Mouse (Mus musculus) embryonic facial prominence, embryonic 15.5 days (tissue): ENCODE results near the gene Myo5a. TPM values are rescaled to one million over a fixed set of nuclear protein-coding genes. Genes with fewer than 3 reads are reported as not detected.
A peak's percentile ranks its signal among the peaks of the same experiment; 100 is the strongest.

Experiments used
- ATAC-seq: fragments of 200-750 bp; cut with Nextera tagmentation; 2 replicates; pipeline ENCODE4 v1.8.0; 2017; ENCODE audit warnings: low read depth, moderate TSS enrichment; ENCODE audit not compliant: insufficient number of reproducible peaks, low FRiP score, low TSS enrichment
- H3K27ac ChIP-seq: fragments of 300-500 bp; sonication (generic); replicated peaks from 2 replicates; pipeline ENCODE4 v1.5.1; 2015; ENCODE audit warnings: mild to moderate bottlenecking, inconsistent platforms
- H3K27me3 ChIP-seq: fragments of 300-500 bp; sonication (generic); 2 replicates; pipeline ENCODE4 v1.6.1; 2015; ENCODE audit warnings: inconsistent platforms
- H3K36me3 ChIP-seq: fragments of 300-500 bp; sonication (generic); 2 replicates; pipeline ENCODE4 v1.6.1; 2015; ENCODE audit warnings: mild to moderate bottlenecking, inconsistent platforms
- H3K4me1 ChIP-seq: fragments of 300-500 bp; sonication (generic); 2 replicates; pipeline ENCODE4 v1.6.1; 2015; ENCODE audit warnings: inconsistent platforms
- H3K4me2 ChIP-seq: fragments of 300-500 bp; sonication (generic); replicated peaks from 2 replicates; pipeline ENCODE4 v1.6.1; 2015; ENCODE audit warnings: mild to moderate bottlenecking, inconsistent platforms
- H3K4me3 ChIP-seq: fragments of 300-500 bp; sonication (generic); replicated peaks from 2 replicates; pipeline ENCODE4 v1.5.1; 2015; ENCODE audit warnings: mild to moderate bottlenecking, inconsistent platforms
- H3K9ac ChIP-seq: fragments of 300-500 bp; sonication (generic); 2 replicates; pipeline ENCODE4 v1.6.1; 2015; ENCODE audit warnings: inconsistent platforms
- H3K9me3 ChIP-seq: fragments of 300-500 bp; sonication (generic); replicated peaks from 2 replicates; pipeline ENCODE4 v1.6.1; 2016; ENCODE audit warnings: inconsistent platforms
- WGBS: fragments of 180-500 bp; shearing (Covaris S2); methylation state at CpG from one replicate; pipeline ENCODE4 v1.1.7; 2015; 5-methylcytosine and 5-hydroxymethylcytosine counted together
- polyA plus RNA-seq: library from polyadenylated mRNA; unstranded; fragments of >200 nt; fragmentation: Nextera tagmentation; extraction: Ambion mirVana; gene quantifications from 2 replicates; pipeline ENCODE4 v1.2.1, GENCODE M21; 2015

Gene Myo5a
- polyA plus RNA-seq, 1 experiment from 2014 or later = 19.6 TPM

- H3K4me3 ChIP-seq = no peak overlapping the region
- ATAC-seq = peak; percentile 28; the same call in 1 of the 2 replicates
- peaks cover 9% of the 10 kb centered on the region; the same call in 1 of the 2 replicates for H3K4me1 ChIP-seq
- no peaks in the 10 kb centered on the region for H3K27me3 ChIP-seq
- no peaks in the 10 kb centered on the region for H3K36me3 ChIP-seq
- WGBS = 53% methylated on average over 13 of the region's 13 CpGs
- H3K4me2 ChIP-seq = no peak overlapping the region
- no peaks in the 10 kb centered on the region for H3K9me3 ChIP-seq
- no peak overlapping the region for H3K27ac ChIP-seq
- H3K9ac ChIP-seq = no peak overlapping the region
Measured at GRCm38 (mm10) chr9:75254196-75254955, 183.6 kb downstream of the Myo5a start.

GRCm38 (mm10) chr9:75255820-75256545 lies 185.2 kb downstream of the Myo5a start:
- H3K4me1 ChIP-seq = peaks cover 9% of the 10 kb centered on the region; the same call in 1 of the 2 replicates
- H3K27ac ChIP-seq = no peak overlapping the region
- H3K4me2 ChIP-seq = no peak overlapping the region
- no peak overlapping the region for H3K9ac ChIP-seq
- ATAC-seq = no peak
- H3K36me3 ChIP-seq = no peaks in the 10 kb centered on the region
- no peaks in the 10 kb centered on the region for H3K9me3 ChIP-seq
- 85% methylated on average over 14 of the region's 14 CpGs for WGBS
- no peak overlapping the region for H3K4me3 ChIP-seq
- H3K27me3 ChIP-seq = no peaks in the 10 kb centered on the region

DNA sequence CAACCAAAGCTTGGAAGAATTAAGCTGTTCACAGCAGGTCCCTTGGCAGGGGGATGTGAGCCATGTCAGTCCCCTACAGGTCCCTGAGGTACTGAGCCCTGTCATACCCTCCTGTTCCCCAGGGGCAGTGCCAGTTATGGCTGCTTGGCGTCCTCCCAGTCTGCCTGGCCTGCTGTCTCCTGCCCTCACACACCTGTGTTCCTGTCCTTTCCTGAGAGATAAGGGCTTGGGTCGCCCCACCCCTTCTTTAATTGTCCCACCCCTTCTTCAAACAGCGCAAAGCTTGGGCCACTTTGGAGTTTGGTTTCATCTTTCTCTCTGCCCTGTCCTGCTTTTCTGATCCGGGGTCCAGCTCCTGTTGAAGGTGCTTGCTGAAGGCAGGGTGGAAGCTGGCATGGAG lies 188.0 kb downstream of the Myo5a start:
- Histone ChIP-seq H3K9me3 (no peaks in the 10 kb centered on the region), H3K9ac (no peak overlapping the region), H3K4me2 (no peak overlapping the region), H3K36me3 (no peaks in the 10 kb centered on the region), H3K27me3 (no peaks in the 10 kb centered on the region), H3K4me3 (no peak overlapping the region), H3K4me1 (peaks cover 9% of the 10 kb centered on the region; the same call in 1 of the 2 replicates), H3K27ac (no peak overlapping the region)
- WGBS = 61% methylated on average over 4 of the region's 4 CpGs
- no peak for ATAC-seq

DNA sequence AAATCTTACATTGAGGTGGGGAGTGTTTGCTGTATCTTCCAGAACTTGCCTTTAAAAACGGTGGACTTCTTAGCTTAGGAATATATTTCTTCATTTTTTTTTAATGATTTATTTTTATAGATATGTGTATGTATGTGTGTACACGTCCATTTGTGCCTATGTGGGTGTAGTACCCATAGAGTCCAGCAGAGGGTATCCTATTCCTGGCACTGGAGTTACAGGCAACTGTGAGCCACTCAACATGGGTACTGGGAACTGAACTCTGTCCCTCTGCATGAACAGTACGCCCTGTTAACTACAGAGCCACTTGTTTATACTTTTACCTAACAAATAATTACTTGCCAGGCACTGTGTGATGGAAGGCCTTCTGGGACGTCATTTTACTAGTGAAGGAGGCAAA lies 188.8 kb downstream of the Myo5a start:
- Histone ChIP-seq H3K9ac (no peak overlapping the region), H3K9me3 (no peaks in the 10 kb centered on the region), H3K4me1 (0 out of 2 replicates have a peak, but pooled peaks cover 4% of the 10 kb centered on the region), H3K36me3 (no peaks in the 10 kb centered on the region), H3K27ac (no peak overlapping the region), H3K27me3 (no peaks in the 10 kb centered on the region), H3K4me2 (no peak overlapping the region), H3K4me3 (no peak overlapping the region)
- WGBS = 86% methylated on average over 4 of the region's 4 CpGs
- ATAC-seq = no peak

GRCm38 (mm10) chr9:75261332-75261872 lies 190.6 kb downstream of the Myo5a start:
- no peaks in the 10 kb centered on the region for H3K9me3 ChIP-seq
- no peak overlapping the region for H3K27ac ChIP-seq
- ATAC-seq = no peak; the same call in none of the 2 replicates
- H3K4me2 ChIP-seq = no peak overlapping the region
- 17% methylated on average over 8 of the region's 8 CpGs for WGBS
- H3K9ac ChIP-seq = no peak overlapping the region
- 0 out of 2 replicates have a peak, but pooled peaks cover 4% of the 10 kb centered on the region for H3K4me1 ChIP-seq
- H3K27me3 ChIP-seq = no peaks in the 10 kb centered on the region
- no peak overlapping the region for H3K4me3 ChIP-seq
- no peaks in the 10 kb centered on the region for H3K36me3 ChIP-seq

GRCm38 (mm10) chr9:75262235-75262826 lies 191.5 kb downstream of the Myo5a start:
- no peak for ATAC-seq
- no peaks in the 10 kb centered on the region for H3K4me1 ChIP-seq
- H3K4me3 ChIP-seq = no peak overlapping the region
- H3K4me2 ChIP-seq = no peak overlapping the region
- 66% methylated on average over 8 of the region's 8 CpGs for WGBS
- H3K9ac ChIP-seq = no peak overlapping the region
- H3K27ac ChIP-seq = no peak overlapping the region
- no peaks in the 10 kb centered on the region for H3K36me3 ChIP-seq
- H3K9me3 ChIP-seq = no peaks in the 10 kb centered on the region
- H3K27me3 ChIP-seq = no peaks in the 10 kb centered on the region

- peak; percentile 63; the same call in 1 of the 2 replicates for ATAC-seq
- Histone ChIP-seq H3K9me3 (no peaks in the 10 kb centered on the region), H3K27ac (no peak overlapping the region), H3K4me2 (no peak overlapping the region), H3K36me3 (no peaks in the 10 kb centered on the region), H3K4me3 (no peak overlapping the region), H3K4me1 (no peaks in the 10 kb centered on the region), H3K9ac (no peak overlapping the region), H3K27me3 (no peaks in the 10 kb centered on the region)
- WGBS = 44% methylated on average over 3 of the region's 3 CpGs
Measured at GRCm38 (mm10) chr9:75264008-75264718, 193.3 kb downstream of the Myo5a start.

DNA sequence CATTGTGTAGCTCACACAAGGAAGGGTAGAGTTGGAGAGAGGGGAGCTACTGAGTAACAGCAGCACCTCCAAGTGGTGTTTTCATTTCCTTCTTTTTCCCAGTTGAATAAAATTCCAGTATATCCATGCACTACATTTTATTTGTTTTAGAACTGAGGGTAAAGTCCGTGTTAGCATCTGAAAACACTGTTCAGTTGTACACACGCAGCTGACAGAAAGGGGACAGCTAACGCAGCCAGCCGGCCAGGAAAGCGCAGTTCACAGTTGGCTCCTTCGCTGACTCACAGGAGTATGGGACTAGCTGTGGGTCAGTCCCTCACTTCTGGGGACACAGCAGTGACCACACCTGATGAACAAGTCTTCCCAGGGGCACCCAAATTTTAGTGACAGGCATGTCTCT lies 196.3 kb downstream of the Myo5a start:
- ATAC-seq = no peak
- 82% methylated on average over 6 of the region's 6 CpGs for WGBS
- Histone ChIP-seq H3K9me3 (no peaks in the 10 kb centered on the region), H3K4me1 (no peaks in the 10 kb centered on the region), H3K4me3 (no peak overlapping the region), H3K36me3 (no peaks in the 10 kb centered on the region), H3K27me3 (no peaks in the 10 kb centered on the region), H3K4me2 (no peak overlapping the region), H3K9ac (no peak overlapping the region), H3K27ac (no peak overlapping the region)

DNA sequence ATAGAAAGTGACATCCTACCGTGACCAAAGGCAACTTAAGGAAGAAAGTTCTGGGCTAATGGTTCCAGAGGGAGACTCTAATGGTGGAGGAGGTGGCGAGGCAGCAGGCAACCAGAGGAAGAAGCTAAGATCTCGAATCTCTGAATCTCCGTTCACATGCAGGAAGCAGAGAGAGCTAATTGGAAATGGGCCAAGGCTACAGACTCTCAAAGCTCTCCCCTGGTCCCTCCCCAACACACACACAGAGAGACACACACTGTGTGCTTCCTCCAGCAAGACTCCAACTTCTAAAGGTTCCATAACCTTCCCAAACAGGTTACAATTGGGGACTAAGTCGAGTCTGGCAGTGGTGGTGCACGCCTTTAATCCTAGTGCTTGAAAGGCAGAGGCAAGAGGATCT lies 199.6 kb downstream of the Myo5a start:
- Histone ChIP-seq H3K27me3 (no peaks in the 10 kb centered on the region), H3K4me2 (no peak overlapping the region), H3K27ac (no peak overlapping the region), H3K4me3 (no peak overlapping the region), H3K36me3 (no peaks in the 10 kb centered on the region), H3K9ac (no peak overlapping the region), H3K9me3 (no peaks in the 10 kb centered on the region), H3K4me1 (no peaks in the 10 kb centered on the region)
- no peak for ATAC-seq
- WGBS = 68% methylated on average over 6 of the region's 6 CpGs

DNA sequence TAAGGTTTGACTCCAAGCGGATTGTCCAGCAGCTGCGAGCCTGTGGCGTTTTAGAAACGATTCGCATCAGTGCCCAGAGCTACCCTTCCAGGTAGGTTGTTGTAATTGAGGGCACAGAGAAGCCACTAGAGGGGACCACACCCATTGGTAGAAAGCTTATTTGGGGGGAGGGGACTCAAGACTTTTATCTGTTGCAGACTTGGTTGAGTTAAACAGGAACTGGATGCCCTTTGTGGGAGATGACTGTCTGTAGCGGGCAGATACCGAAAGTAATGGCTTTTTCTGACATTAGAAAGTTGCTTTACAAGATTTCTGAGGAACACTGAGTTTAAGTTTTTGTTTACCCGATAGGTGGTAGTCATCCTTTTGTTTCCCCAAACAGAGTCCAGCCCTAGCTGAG lies 200.7 kb downstream of the Myo5a start:
- Histone ChIP-seq H3K9ac (no peak overlapping the region), H3K36me3 (no peaks in the 10 kb centered on the region), H3K4me3 (no peak overlapping the region), H3K27ac (no peak overlapping the region), H3K9me3 (no peaks in the 10 kb centered on the region), H3K27me3 (no peaks in the 10 kb centered on the region), H3K4me2 (no peak overlapping the region), H3K4me1 (no peaks in the 10 kb centered on the region)
- no peak for ATAC-seq
- 88% methylated on average over 8 of the region's 8 CpGs for WGBS
